Mouse (Mus musculus): ENCODE results near the gene Slc5a1. TPM values are rescaled to one million over a fixed set of nuclear protein-coding genes. Genes with fewer than 3 reads are reported as not detected.

Gene Slc5a1
- total RNA-seq, 2 experiments from 2014 or later = not detected

- DNase-seq (ENCODE audit: low spot score in 2 of 2) = no peak
Observed at GRCm38 (mm10) chr5:33147691-33148090, 43.7 kb downstream of the Slc5a1 start.

GRCm38 (mm10) chr5:33193567-33193966 is 89.5 kb downstream of the Slc5a1 start:
- no peak for DNase-seq (ENCODE audit: low spot score in 2 of 2)

- no peak for DNase-seq (ENCODE audit: low spot score in 2 of 2)
Observed at GRCm38 (mm10) chr5:33195246-33195852, 91.3 kb downstream of the Slc5a1 start.

- no peak for DNase-seq (ENCODE audit: low spot score in 2 of 2)
Observed at GRCm38 (mm10) chr5:33200071-33200470, 96.1 kb downstream of the Slc5a1 start.

- DNase-seq (ENCODE audit: low spot score in 2 of 2) = no peak
Observed at GRCm38 (mm10) chr5:33201697-33202096, 97.7 kb downstream of the Slc5a1 start.

- no peak for DNase-seq (ENCODE audit: low spot score in 2 of 2)
Observed at GRCm38 (mm10) chr5:33202516-33203170, 98.6 kb downstream of the Slc5a1 start.

GRCm38 (mm10) chr5:33203171-33203565 is 99.1 kb downstream of the Slc5a1 start:
- no peak for DNase-seq (ENCODE audit: low spot score in 2 of 2)

- peak; percentile 82 to 83 for DNase-seq (ENCODE audit: low spot score in 2 of 2)
Observed at GRCm38 (mm10) chr5:33203691-33204242, 99.7 kb downstream of the Slc5a1 start.

GRCm38 (mm10) chr5:33204284-33204683 is 100.3 kb downstream of the Slc5a1 start:
- DNase-seq (ENCODE audit: low spot score in 2 of 2) = no peak

GRCm38 (mm10) chr5:33206328-33206727 is 102.3 kb downstream of the Slc5a1 start:
- no peak for DNase-seq (ENCODE audit: low spot score in 2 of 2)

- DNase-seq (ENCODE audit: low spot score in 2 of 2) = no peak
Observed at GRCm38 (mm10) chr5:33207136-33207535, 103.1 kb downstream of the Slc5a1 start.

GRCm38 (mm10) chr5:33208533-33209245 is 104.7 kb downstream of the Slc5a1 start:
- no peak for DNase-seq (ENCODE audit: low spot score in 2 of 2)

GRCm38 (mm10) chr5:33210515-33210914 is 106.5 kb downstream of the Slc5a1 start:
- no peak for DNase-seq (ENCODE audit: low spot score in 2 of 2)

GRCm38 (mm10) chr5:33211254-33211653 is 107.2 kb downstream of the Slc5a1 start:
- DNase-seq (ENCODE audit: low spot score in 2 of 2) = no peak

Other genes starting within 250 kb of the Slc5a1 start
- 10 to 100 TPM; 36.3 to 39.8 TPM for gene Prr14l, start 250.0 kb upstream of the Slc5a1 start, total RNA-seq (2021)
- 10 to 100 TPM; 65.8 to 76.7 TPM for gene Depdc5, start 240.5 kb upstream of the Slc5a1 start, total RNA-seq (2021)
- 1,000 to 10,000 TPM; 1,087 to 1,156 TPM for gene Ywhah, start 85.4 kb upstream of the Slc5a1 start, total RNA-seq (2021)
- gene Spon2, start 114.2 kb downstream of the Slc5a1 start, total RNA-seq (2021) = under 1 TPM; 0.28 to 0.52 TPM
- gene Ctbp1, start 170.8 kb downstream of the Slc5a1 start, total RNA-seq (2021) = 100 to 1,000 TPM; 340 to 348 TPM
- 100 to 1,000 TPM; 102 to 109 TPM for gene Maea, start 231.3 kb downstream of the Slc5a1 start, total RNA-seq (2021)